Mouse (Mus musculus) intestine, postnatal 0 days (tissue): ENCODE measurements around the gene Pycr2. TPM values are rescaled to one million over a fixed set of nuclear protein-coding genes. Genes with fewer than 3 reads are reported as not detected.

Experiments used
- ATAC-seq: fragments of 200-750 bp; cut with Nextera tagmentation; 2 replicates; pipeline ENCODE4 v1.8.0; 2017; ENCODE audit warnings: mild to moderate bottlenecking, moderate TSS enrichment, moderate library complexity
- H3K27ac ChIP-seq: fragments of 300-500 bp; sonication (generic); 2 replicates; pipeline ENCODE4 v1.5.1; 2014; ENCODE audit warnings: mild to moderate bottlenecking, low read depth, low read length, moderate library complexity
- H3K27me3 ChIP-seq: fragments of 300-500 bp; sonication (generic); replicated peaks from 2 replicates; pipeline ENCODE4 v1.6.1; 2014; ENCODE audit warnings: low read length, mixed read lengths; ENCODE audit not compliant: control insufficient read depth, insufficient read depth
- H3K36me3 ChIP-seq: fragments of 300-500 bp; sonication (generic); 2 replicates; pipeline ENCODE4 v1.6.1; 2014; ENCODE audit warnings: mild to moderate bottlenecking, moderate library complexity; ENCODE audit not compliant: control insufficient read depth, insufficient read depth
- H3K4me1 ChIP-seq: fragments of 300-500 bp; sonication (generic); replicated peaks from 2 replicates; pipeline ENCODE4 v1.6.1; 2014; ENCODE audit warnings: antibody characterized with exemption, low read length, mixed read lengths; ENCODE audit not compliant: control insufficient read depth, insufficient read depth
- H3K4me2 ChIP-seq: fragments of 300-500 bp; sonication (generic); replicated peaks from 2 replicates; pipeline ENCODE4 v1.6.1; 2014; ENCODE audit warnings: low read depth, mild to moderate bottlenecking, moderate library complexity
- H3K4me3 ChIP-seq: fragments of 300-500 bp; sonication (generic); 2 replicates; pipeline ENCODE4 v1.5.1; 2014; ENCODE audit warnings: low read depth, low read length
- H3K9ac ChIP-seq: fragments of 300-500 bp; sonication (generic); 2 replicates; pipeline ENCODE4 v1.6.1; 2014; ENCODE audit warnings: mild to moderate bottlenecking, low read depth, low read length
- H3K9me3 ChIP-seq: fragments of 300-500 bp; sonication (generic); 2 replicates; pipeline ENCODE4 v1.6.1; 2016; ENCODE audit warnings: mixed run types; ENCODE audit not compliant: control insufficient read depth
- CTCF ChIP-seq: sonication (generic); IDR thresholded peaks from 2 replicates; pipeline ENCODE4 v1.5.1; 2016; ENCODE audit warnings: low read depth, mild to moderate bottlenecking, control low read depth, antibody characterized with exemption, moderate library complexity
- WGBS: fragments of 180-500 bp; shearing (Covaris S2); extraction: QIAGEN DNeasy Blood & Tissue Kit; methylation state at CpG from one replicate; pipeline ENCODE4 v1.1.7; 2014; 5-methylcytosine and 5-hydroxymethylcytosine counted together
- polyA plus RNA-seq: library from polyadenylated mRNA; unstranded; fragments of >200 nt; fragmentation: Nextera tagmentation; extraction: Ambion mirVana; gene quantifications from 2 replicates; pipeline ENCODE4 v1.2.1, GENCODE M21; 2015

Pycr2 gene
- polyA plus RNA-seq, 1 experiment from 2014 or later: 26.3 TPM

DNA sequence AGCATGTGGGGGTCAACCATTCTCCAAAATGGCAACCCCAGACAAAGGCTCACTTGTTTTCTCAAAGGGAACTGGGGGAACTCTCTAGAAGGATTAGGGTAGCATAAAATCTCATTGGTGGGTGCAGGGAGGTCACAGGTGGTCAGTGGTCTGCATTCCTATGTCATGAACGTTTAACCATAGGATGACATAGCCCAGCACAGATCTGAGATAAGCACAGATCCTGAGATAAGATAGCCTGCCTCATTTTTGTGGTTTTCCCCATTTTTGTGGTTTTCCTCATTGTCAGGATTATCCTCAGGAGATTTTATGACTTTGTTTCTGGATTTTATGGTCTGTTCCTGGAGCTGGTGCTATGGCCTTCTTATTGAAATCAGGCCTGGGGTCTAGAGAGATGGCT, 13.0 kb downstream of the Pycr2 start:
- Histone ChIP-seq H3K36me3 (no peaks in the 10 kb centered on the region), H3K9me3 (no peaks in the 10 kb centered on the region)
- no peak for ATAC-seq

DNA sequence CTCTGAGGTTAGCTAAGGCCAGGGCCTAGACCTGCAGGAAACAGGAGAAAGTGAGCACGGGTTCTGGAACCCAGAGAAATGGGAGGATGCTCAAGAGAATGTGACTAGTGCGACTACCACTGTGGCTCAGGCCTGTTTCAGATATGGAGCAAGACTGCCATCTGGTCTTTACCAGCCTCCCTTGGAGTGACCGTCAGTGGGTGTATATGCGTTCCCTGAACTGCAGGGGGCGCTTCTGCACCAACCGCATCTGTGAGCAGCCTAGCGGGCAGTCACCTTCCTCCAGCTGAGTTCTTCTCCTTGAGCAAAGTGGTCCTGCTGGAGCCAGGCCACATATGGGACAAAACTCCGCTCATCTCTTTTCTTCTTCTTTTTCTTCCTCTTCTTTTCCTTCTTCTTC, 15.6 kb downstream of the Pycr2 start:
- H3K9me3 ChIP-seq: no peaks in the 10 kb centered on the region
- no peaks in the 10 kb centered on the region for H3K4me1 ChIP-seq
- no peak for ATAC-seq
- no peaks in the 10 kb centered on the region; the same call in 1 of the 2 replicates for H3K36me3 ChIP-seq
- TF ChIP-seq CTCF: peak; percentile 66
- no peak overlapping the region for H3K4me2 ChIP-seq
- H3K27me3 ChIP-seq: no peaks in the 10 kb centered on the region
- no peak overlapping the region for H3K27ac ChIP-seq
- 50% methylated on average over 8 of the region's 8 CpGs for WGBS
- H3K9ac ChIP-seq: no peak overlapping the region
- H3K4me3 ChIP-seq: no peak overlapping the region

More for the DNA sequence above, 13.0 kb downstream of the Pycr2 start:
- TF ChIP-seq CTCF: no peak
- Histone ChIP-seq H3K9ac (no peak overlapping the region), H3K4me1 (no peaks in the 10 kb centered on the region), H3K4me2 (no peak overlapping the region), H3K27ac (no peak overlapping the region), H3K4me3 (no peak overlapping the region), H3K27me3 (no peaks in the 10 kb centered on the region)
- WGBS: 16% methylated on average over 1 of the region's 1 CpGs

- Histone ChIP-seq H3K9ac (no peak overlapping the region), H3K27ac (no peak overlapping the region), H3K4me3 (no peak overlapping the region), H3K4me2 (no peak overlapping the region), H3K9me3 (no peaks in the 10 kb centered on the region), H3K27me3 (no peaks in the 10 kb centered on the region), H3K4me1 (no peaks in the 10 kb centered on the region), H3K36me3 (no peaks in the 10 kb centered on the region; the same call in 1 of the 2 replicates)
- TF ChIP-seq CTCF: no peak
- 68% methylated on average over 6 of the region's 6 CpGs for WGBS
- no peak for ATAC-seq
Observed at GRCm38 (mm10) chr1:180922273-180923048, 18.4 kb downstream of the Pycr2 start.

DNA sequence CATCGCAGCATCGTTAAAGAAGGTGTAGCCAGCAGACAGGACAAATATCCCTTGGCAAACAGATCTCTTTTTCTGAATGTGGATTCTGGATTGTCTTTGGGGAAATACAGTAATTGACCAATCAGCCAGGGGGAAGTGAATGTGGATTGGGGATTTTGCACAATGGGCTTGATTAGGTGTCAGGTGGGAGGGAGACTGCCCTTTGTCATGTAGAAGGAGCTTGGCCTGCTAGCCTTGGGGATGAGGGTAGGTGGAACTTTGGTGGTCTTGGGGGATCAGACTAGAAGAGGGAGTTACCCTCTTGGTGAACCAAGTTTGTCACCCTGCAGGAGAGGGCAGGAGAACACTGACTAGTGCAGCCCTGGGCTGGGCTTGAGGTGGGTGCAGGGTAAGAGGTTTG, 20.6 kb downstream of the Pycr2 start:
- ATAC-seq: no peak
- no peaks in the 10 kb centered on the region for H3K9me3 ChIP-seq
- TF ChIP-seq CTCF: no peak
- no peak overlapping the region; the same call in 1 of the 2 replicates for H3K4me2 ChIP-seq
- H3K9ac ChIP-seq: no peak overlapping the region
- no peaks in the 10 kb centered on the region for H3K27me3 ChIP-seq
- H3K27ac ChIP-seq: no peak overlapping the region
- H3K4me3 ChIP-seq: no peak overlapping the region
- 60% methylated on average over 2 of the region's 2 CpGs for WGBS
- no peaks in the 10 kb centered on the region; the same call in 1 of the 2 replicates for H3K36me3 ChIP-seq
- no peaks in the 10 kb centered on the region for H3K4me1 ChIP-seq

DNA sequence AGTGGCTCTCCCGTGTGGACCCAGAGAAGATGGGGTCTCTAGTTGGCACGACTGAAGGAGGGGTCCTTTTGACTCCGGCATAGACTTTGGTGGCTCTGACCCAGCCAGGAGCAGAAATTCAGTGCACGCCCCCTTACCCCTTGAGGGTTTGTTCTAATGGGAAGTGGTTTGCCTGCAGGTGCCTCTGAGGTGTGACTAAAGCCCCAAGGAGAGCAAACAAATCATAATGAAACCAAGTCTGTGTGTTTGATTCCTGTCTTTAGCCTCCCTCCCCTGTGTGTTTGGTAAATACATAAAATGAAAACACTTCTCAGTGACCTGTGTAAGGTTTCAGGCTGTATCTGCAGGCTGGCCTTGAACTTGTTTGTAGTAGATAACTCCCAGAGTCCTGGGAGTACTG, 22.2 kb downstream of the Pycr2 start:
- 53% methylated on average over 4 of the region's 4 CpGs for WGBS
- no peaks in the 10 kb centered on the region; the same call in 1 of the 2 replicates for H3K36me3 ChIP-seq

DNA sequence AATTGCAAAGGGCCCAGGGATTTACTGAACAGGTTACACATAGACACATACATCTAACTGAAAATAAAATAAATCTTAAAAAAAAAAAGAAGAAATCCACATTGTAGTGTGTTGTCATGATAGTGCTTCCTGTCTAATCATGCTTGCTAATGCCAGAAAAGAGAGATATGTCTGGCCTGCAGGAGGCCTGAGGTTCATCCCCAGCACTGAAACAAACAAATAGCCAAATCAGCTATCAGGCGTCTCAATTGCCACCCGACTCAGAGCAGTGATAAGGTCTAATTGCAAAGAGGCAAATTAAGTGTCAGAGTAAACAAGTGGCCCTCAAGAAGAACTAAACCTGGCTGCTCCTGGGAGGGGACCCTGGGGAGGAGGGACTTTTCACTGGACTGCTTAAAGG, 25.5 kb downstream of the Pycr2 start:
- no peaks in the 10 kb centered on the region; the same call in 1 of the 2 replicates for H3K36me3 ChIP-seq
- ATAC-seq: no peak

More for the DNA sequence above, 22.2 kb downstream of the Pycr2 start:
- no peak overlapping the region for H3K4me3 ChIP-seq
- H3K27ac ChIP-seq: no peak overlapping the region
- H3K4me2 ChIP-seq: no peak overlapping the region
- no peak for TF ChIP-seq CTCF
- no peaks in the 10 kb centered on the region for H3K27me3 ChIP-seq
- no peaks in the 10 kb centered on the region for H3K9me3 ChIP-seq
- no peak overlapping the region for H3K9ac ChIP-seq
- no peaks in the 10 kb centered on the region for H3K4me1 ChIP-seq
- no peak for ATAC-seq

More for the DNA sequence above, 25.5 kb downstream of the Pycr2 start:
- 0 out of 2 replicates have a peak, but pooled peaks cover under 1% of the 10 kb centered on the region for H3K27me3 ChIP-seq
- no peak overlapping the region for H3K9ac ChIP-seq
- H3K27ac ChIP-seq: no peak overlapping the region
- H3K9me3 ChIP-seq: no peaks in the 10 kb centered on the region
- no peak for TF ChIP-seq CTCF
- H3K4me2 ChIP-seq: no peak overlapping the region
- no peak overlapping the region for H3K4me3 ChIP-seq
- WGBS: 34% methylated on average over 2 of the region's 2 CpGs
- no peaks in the 10 kb centered on the region for H3K4me1 ChIP-seq
